Mouse (Mus musculus) stomach, postnatal 0 days (tissue): ENCODE data around the gene Bik.

Experiments used
- CTCF ChIP-seq: IDR thresholded peaks from 2 replicates; pipeline ENCODE4 v1.5.1; 2016; ENCODE audit warnings: antibody characterized with exemption, low read depth, mild to moderate bottlenecking, moderate library complexity
- EP300 ChIP-seq: optimal IDR thresholded peaks from 2 replicates; pipeline ENCODE3; 2016; ENCODE audit warnings: antibody characterized with exemption

DNA sequence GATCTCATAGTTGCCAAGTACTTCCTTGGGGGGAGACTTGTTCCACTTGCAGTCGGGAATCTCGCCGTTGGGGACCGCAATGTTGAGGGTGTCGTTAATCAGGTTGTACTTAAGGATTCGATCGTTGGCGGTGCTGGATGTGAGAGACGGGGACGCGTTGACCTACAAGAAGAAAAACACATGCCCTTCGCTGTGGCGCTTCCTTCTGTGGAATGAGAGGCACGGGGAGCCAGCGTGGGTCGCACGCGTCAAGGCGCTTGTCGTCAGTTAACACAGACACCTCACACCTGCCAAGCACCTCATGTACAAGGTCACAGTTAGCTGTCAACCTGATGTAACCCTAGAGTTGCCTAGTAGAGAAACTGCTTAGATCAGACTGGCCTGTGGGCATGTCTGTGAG, 37.2 kb upstream of the Bik start:
- no peak for TF ChIP-seq CTCF
- TF ChIP-seq EP300, result no peak
